Mouse (Mus musculus) ES-Bruce4 (cell line): ENCODE measurements around the gene Actg2.

Experiments used
- EP300 ChIP-seq: IDR thresholded peaks from 2 replicates; pipeline ENCODE4 v1.6.1; 2011; ENCODE audit warnings: low read depth, low read length; ENCODE audit not compliant: insufficient read depth
- POLR2A ChIP-seq: IDR thresholded peaks from one replicate; pipeline ENCODE4 v1.8.1; 2011; ENCODE audit warnings: low read length; ENCODE audit not compliant: insufficient read depth

GRCm38 (mm10) chr6:83490622-83491021, 45.4 kb downstream of the Actg2 start:
- no peak for TF ChIP-seq EP300
- TF ChIP-seq POLR2A, result no peak
